Mouse (Mus musculus): ENCODE measurements at regions not wholly inside any gene's neighbourhood (a gene's known extent, or its start where the extent isn't known, plus 50 kb on each side); places are given as distances from the start of the nearest gene placed in this dataset.

- DNase-seq (ENCODE audit: low read depth, low spot score), result no peak
Observed at GRCm38 (mm10) chr6:147753828-147754227, 278.2 kb downstream of the Ccdc91 start.

- DNase-seq (ENCODE audit: low read depth, low spot score), result no peak
Observed at GRCm38 (mm10) chr6:147755750-147756523, 280.3 kb downstream of the Ccdc91 start.

- no peak for DNase-seq (ENCODE audit: low read depth, low spot score)
Observed at GRCm38 (mm10) chr6:147759485-147759884, 283.9 kb downstream of the Ccdc91 start.

- no peak for DNase-seq (ENCODE audit: low read depth, low spot score)
Observed at GRCm38 (mm10) chr6:147760113-147760512, 284.5 kb downstream of the Ccdc91 start.

DNA sequence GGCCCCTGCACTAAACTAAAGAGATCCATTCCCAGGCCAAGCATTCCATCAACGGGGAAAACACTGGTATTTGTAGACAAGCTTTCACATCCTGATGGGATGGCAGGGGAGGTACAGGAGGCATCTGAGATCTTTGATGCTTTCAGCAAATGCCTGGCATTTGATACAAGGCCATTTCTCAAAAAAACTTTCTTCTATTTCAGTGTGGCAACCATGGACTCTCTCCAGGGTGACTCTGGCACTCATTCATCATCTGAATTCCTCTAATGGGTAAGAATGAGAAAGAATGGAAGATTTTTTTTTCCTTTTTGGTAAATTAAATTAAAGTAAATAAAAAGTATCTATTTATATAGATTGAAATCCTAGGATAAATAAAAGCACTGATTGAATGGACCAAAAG is 281.8 kb upstream of the Far2 start:
- DNase-seq (ENCODE audit: low read depth, low spot score), result no peak

DNA sequence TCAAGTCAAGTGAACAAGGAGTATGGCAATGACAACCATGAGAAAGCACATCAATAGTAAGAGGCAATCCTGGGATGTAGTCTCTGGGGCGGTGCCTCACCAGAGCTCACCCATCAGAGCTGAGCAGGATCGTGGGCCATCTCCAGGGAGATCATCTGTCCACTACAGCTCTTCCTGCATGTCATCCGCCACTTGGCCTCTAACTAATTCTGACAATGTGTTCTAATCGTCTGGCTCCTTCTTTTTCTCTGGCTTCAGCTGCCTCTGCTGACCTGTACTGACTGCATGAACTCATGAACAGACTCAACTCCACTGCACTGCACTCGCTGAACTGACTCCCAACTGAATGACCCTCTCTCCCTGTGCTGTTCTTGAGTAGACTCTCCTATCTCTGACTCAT is 277.9 kb upstream of the Far2 start:
- no peak for DNase-seq (ENCODE audit: low read depth, low spot score)

- DNase-seq (ENCODE audit: low read depth, low spot score), result no peak
Observed at GRCm38 (mm10) chr6:147770034-147770433, 277.0 kb upstream of the Far2 start.

- peak; percentile 66 for DNase-seq (ENCODE audit: low read depth, low spot score)
Observed at GRCm38 (mm10) chr6:147771411-147771810, 275.6 kb upstream of the Far2 start.

DNA sequence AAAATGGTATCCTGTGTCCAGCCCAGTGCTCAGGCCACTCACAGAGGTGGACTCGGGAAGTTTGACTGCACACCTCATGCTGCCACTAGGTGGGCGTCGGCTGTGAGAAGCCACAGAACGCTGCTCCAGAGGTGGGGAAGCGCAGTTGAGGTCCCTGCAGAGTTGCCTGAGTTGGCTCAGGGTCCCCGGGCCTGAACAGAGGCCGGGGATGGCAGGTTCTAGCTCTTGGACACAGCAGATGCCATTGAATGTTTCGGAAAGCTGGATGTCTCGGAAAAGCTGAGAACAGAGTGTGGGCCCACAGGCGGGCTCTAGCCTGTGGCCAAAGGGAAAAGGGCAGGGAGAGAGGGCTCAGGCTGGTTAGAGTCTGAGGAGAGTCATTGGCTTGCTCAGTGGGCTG is 273.2 kb upstream of the Far2 start:
- no peak for DNase-seq (ENCODE audit: low read depth, low spot score)

- DNase-seq (ENCODE audit: low read depth, low spot score), result no peak
Observed at GRCm38 (mm10) chr6:147774626-147775025, 272.4 kb upstream of the Far2 start.

DNA sequence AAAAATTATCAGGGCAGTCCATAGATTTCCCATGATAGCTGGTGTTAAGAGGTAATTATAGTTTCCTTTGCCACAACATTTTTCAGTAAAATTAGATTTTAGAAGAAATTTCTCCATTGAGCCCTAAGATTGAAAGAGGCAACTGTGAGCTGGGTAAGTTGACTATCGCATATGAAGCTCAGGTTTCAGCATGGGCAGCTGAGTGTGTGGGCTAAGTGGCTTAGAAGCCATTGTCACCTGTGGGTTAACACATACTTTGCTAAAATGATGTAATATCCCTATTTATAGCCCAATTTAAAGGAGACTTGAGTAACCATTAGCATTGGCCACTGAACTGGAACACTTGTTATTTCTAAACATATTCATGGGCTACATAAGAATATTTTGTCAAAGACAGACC is 267.6 kb upstream of the Far2 start:
- no peak for DNase-seq (ENCODE audit: low read depth, low spot score)

GRCm38 (mm10) chr6:147784249-147784648 is 262.8 kb upstream of the Far2 start:
- no peak for DNase-seq (ENCODE audit: low read depth, low spot score)

- no peak for DNase-seq (ENCODE audit: low read depth, low spot score)
Observed at GRCm38 (mm10) chr6:147784854-147785253, 262.2 kb upstream of the Far2 start.

DNA sequence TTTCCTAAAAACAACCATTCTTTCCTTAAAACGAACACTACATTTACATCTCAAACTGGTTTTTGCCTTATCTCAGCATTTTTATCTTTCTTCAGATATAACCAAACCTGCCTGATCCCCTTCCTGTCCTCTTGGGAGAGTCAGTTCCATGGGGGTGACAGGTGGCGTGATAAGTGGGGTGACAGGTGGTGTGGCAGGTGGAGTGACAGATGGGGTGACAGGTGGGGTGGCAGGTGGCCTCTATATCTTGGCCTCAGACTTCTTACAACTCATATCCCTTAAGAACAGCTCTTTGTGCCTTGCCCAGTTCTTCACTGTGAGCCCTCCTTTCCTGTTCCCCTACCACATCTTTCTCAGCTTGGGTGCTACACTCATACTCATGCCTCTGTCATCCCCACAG is 259.0 kb upstream of the Far2 start:
- no peak for DNase-seq (ENCODE audit: low read depth, low spot score)

GRCm38 (mm10) chr6:147789112-147789511 is 257.9 kb upstream of the Far2 start:
- no peak for DNase-seq (ENCODE audit: low read depth, low spot score)

DNA sequence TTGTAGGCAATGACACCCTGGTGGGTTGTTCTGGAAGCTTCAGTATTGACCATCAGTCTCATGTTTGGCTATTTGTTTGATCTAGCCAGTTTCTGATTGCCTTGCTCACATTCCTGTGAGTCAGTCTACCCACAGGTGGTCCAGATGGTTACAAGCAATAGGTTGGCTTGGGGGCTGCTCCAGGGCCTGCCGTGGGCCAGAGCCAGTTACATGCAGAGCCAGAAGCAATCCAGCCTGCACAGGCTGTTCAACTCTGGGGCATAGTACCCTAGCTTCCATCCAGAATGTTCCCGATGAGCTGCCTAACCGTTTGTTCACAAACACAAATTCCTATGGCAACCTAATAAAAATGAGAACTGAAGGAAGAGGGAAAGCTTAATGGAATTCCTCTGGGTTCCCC is 253.2 kb upstream of the Far2 start:
- DNase-seq (ENCODE audit: low read depth, low spot score), result peak; percentile 34

DNA sequence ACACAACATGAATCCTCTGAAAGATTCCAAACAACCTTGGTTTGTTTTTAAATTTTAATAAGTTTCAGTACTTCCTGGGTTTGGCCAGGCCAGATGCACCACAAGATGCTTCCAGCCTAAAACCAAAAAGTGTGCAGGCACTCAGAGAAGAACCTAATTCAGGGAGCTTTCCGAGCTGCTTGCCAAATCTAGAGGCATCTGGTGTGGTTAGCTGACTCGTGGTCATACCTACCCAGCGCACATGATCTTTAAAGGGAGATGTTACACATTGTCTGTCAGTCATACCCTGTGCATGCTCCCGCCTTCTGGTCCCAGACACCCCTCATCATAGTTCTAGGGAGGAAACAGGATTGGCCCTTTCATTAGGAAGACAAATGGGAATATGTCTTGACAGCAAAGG is 252.7 kb upstream of the Far2 start:
- DNase-seq (ENCODE audit: low read depth, low spot score), result no peak

DNA sequence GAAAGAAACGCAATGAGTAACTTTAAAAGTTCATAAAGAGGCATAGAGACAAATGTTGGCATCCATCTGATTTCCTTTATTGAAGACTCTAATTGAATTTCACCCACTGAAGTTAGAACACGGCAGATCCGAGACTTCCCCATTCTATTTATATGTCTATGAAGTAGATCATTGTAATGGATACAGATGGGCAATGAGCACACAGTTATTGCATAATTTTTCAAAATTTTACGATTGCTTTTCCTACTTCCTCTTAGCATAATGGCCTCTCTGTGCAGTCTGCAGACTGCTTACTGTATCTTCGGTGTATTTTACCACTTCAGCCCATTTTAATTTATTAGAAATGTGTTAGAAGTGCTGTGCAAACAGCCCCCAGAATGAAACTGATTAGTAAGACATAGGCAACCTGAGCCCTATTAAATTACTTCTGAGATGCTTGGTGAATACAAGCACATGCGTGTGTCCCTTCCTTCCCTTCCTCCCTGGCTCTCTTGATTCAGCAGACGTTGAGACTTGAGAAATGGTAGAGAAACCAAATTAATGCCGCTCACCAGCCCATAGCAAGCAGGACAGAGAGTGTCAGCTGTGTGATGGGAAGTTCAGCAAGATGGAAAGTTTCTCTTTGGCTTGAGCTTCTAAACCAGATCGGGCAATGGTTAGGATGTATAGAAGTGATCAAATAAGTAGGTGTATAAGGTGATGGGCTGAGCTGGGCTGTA is 247.9 kb upstream of the Far2 start:
- no peak for DNase-seq (ENCODE audit: low read depth, low spot score)

- DNase-seq (ENCODE audit: low read depth, low spot score), result no peak
Observed at GRCm38 (mm10) chr6:147799861-147800260, 247.2 kb upstream of the Far2 start.

GRCm38 (mm10) chr6:147800846-147801245 is 246.2 kb upstream of the Far2 start:
- no peak for DNase-seq (ENCODE audit: low read depth, low spot score)

- no peak for DNase-seq (ENCODE audit: low read depth, low spot score)
Observed at GRCm38 (mm10) chr6:147803893-147804292, 243.2 kb upstream of the Far2 start.

DNA sequence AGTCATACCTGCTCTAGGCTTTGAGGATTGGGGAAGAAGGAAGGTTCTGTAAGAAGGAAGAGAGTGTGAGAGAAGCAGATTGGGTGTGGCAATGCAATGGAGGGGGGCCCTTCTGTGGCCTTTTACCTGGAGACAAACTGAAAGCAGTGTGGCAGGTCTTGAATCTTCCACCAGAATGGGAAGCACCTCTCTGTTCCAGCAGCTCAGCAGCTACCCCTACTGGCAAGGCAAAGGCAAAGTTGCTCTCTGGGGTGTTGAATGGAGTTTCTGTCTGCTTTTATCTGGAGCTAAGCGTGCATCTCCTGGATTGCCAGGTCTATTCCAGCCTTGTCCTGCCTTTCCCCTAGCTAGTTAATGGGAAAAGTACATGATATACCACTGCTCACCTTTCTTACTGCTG is 236.3 kb upstream of the Far2 start:
- DNase-seq (ENCODE audit: low read depth, low spot score), result peak; percentile 32

DNA sequence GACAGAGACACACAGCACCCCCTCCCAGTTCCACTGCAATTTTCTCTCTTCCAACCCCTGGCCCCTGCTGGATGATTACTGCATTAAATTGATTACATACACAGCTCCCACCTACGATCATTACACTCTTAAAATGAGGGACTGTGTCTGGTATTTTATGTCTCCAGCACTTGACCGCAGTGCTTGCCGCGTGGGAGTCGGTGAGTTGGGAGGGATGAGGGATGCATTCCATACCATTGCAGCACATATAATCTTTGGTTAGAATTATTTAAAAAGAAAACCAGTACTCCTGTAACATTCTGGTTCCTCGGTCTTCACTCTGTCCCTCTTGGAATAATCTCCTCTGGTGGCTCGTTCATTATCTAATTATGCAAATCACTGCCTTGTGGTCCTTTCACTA is 230.2 kb upstream of the Far2 start:
- DNase-seq (ENCODE audit: low read depth, low spot score), result no peak
